Mouse (Mus musculus) heart, embryonic 13.5 days (tissue): ENCODE measurements around the gene Ephb1. TPM values are rescaled to one million over a fixed set of nuclear protein-coding genes. Genes with fewer than 3 reads are reported as not detected.

Experiments used
- ATAC-seq: fragments of 200-750 bp; cut with Nextera tagmentation; 2 replicates; pipeline ENCODE4 v1.8.0; 2017; ENCODE audit warnings: moderate TSS enrichment; ENCODE audit not compliant: insufficient number of reproducible peaks, low FRiP score, low TSS enrichment; ENCODE audit errors: extremely low read depth
- H3K27ac ChIP-seq: fragments of 300-500 bp; sonication (generic); replicated peaks from 2 replicates; pipeline ENCODE4 v1.5.1; 2015; ENCODE audit warnings: moderate library complexity, mild to moderate bottlenecking, inconsistent platforms
- H3K27me3 ChIP-seq: fragments of 300-500 bp; sonication (generic); replicated peaks from 2 replicates; pipeline ENCODE4 v1.6.1; 2015; ENCODE audit warnings: mild to moderate bottlenecking, inconsistent platforms
- H3K36me3 ChIP-seq: fragments of 300-500 bp; sonication (generic); 2 replicates; pipeline ENCODE4 v1.6.1; 2015; ENCODE audit warnings: mild to moderate bottlenecking, inconsistent platforms
- H3K4me1 ChIP-seq: fragments of 300-500 bp; sonication (generic); 2 replicates; pipeline ENCODE4 v1.6.1; 2015; ENCODE audit warnings: inconsistent platforms
- H3K4me2 ChIP-seq: fragments of 300-500 bp; sonication (generic); 2 replicates; pipeline ENCODE4 v1.6.1; 2015; ENCODE audit warnings: inconsistent platforms, mild to moderate bottlenecking, moderate library complexity
- H3K4me3 ChIP-seq: fragments of 300-500 bp; sonication (generic); 2 replicates; pipeline ENCODE4 v1.5.1; 2015; ENCODE audit warnings: moderate library complexity, mild to moderate bottlenecking, inconsistent platforms
- H3K9ac ChIP-seq: fragments of 300-500 bp; sonication (generic); 2 replicates; pipeline ENCODE4 v1.6.1; 2015; ENCODE audit warnings: inconsistent platforms, mild to moderate bottlenecking, moderate library complexity
- H3K9me3 ChIP-seq: fragments of 300-500 bp; sonication (generic); 2 replicates; pipeline ENCODE4 v1.6.1; 2016; ENCODE audit warnings: inconsistent platforms
- WGBS: fragments of 180-500 bp; shearing (Covaris S2); methylation state at CpG from one replicate; pipeline ENCODE4 v1.1.7; 2015; ENCODE audit warnings: mixed read lengths; 5-methylcytosine and 5-hydroxymethylcytosine counted together
- polyA plus RNA-seq: library from polyadenylated mRNA; unstranded; fragments of >200 nt; fragmentation: Nextera tagmentation; extraction: Ambion mirVana; gene quantifications from 2 replicates; pipeline ENCODE4 v1.2.1, GENCODE M21; 2015

The Ephb1 gene
- polyA plus RNA-seq, 1 experiment from 2014 or later: 1.4 TPM

GRCm38 (mm10) chr9:101996183-101996582 lies 358.3 kb downstream of the Ephb1 start:
- Histone ChIP-seq H3K4me1 (peaks cover 28% of the 10 kb centered on the region), H3K27me3 (peaks cover 89% of the 10 kb centered on the region), H3K4me3 (no peak overlapping the region), H3K9ac (no peak overlapping the region), H3K27ac (no peak overlapping the region), H3K9me3 (0 out of 2 replicates have a peak, but pooled peaks cover 7% of the 10 kb centered on the region), H3K4me2 (0 out of 2 replicates have a peak overlapping the region, but pooled peaks have one; percentile 3), H3K36me3 (no peaks in the 10 kb centered on the region)
- no peak for ATAC-seq
- WGBS: 49% methylated on average over 7 of the region's 7 CpGs

- WGBS: 6% methylated on average over 10 of the region's 10 CpGs
- no peak overlapping the region for H3K27ac ChIP-seq
- 0 out of 2 replicates have a peak, but pooled peaks cover 1% of the 10 kb centered on the region for H3K9me3 ChIP-seq
- no peak overlapping the region for H3K4me2 ChIP-seq
- peaks cover 85% of the 10 kb centered on the region for H3K27me3 ChIP-seq
- no peak; the same call in 1 of the 2 replicates for ATAC-seq
- no peak overlapping the region for H3K9ac ChIP-seq
- H3K4me3 ChIP-seq: no peak overlapping the region
- no peaks in the 10 kb centered on the region for H3K36me3 ChIP-seq
- peaks cover 28% of the 10 kb centered on the region for H3K4me1 ChIP-seq
These were observed 358.9 kb downstream of the Ephb1 start for GRCm38 (mm10) chr9:101995423-101996156.

- peaks cover 87% of the 10 kb centered on the region for H3K27me3 ChIP-seq
- H3K4me3 ChIP-seq: no peak overlapping the region
- no peak overlapping the region for H3K27ac ChIP-seq
- H3K4me1 ChIP-seq: peaks cover 28% of the 10 kb centered on the region
- H3K9ac ChIP-seq: no peak overlapping the region
- 79% methylated on average over 2 of the region's 2 CpGs for WGBS
- no peaks in the 10 kb centered on the region for H3K36me3 ChIP-seq
- H3K9me3 ChIP-seq: no peaks in the 10 kb centered on the region
- ATAC-seq: no peak
- H3K4me2 ChIP-seq: no peak overlapping the region
These were observed 360.4 kb downstream of the Ephb1 start for GRCm38 (mm10) chr9:101994086-101994485.

- ATAC-seq: no peak
- no peaks in the 10 kb centered on the region for H3K9me3 ChIP-seq
- peaks cover 76% of the 10 kb centered on the region for H3K27me3 ChIP-seq
- peaks cover 12% of the 10 kb centered on the region for H3K4me1 ChIP-seq
- H3K27ac ChIP-seq: no peak overlapping the region
- no peak overlapping the region for H3K4me2 ChIP-seq
- WGBS: 79% methylated on average over 12 of the region's 12 CpGs
- no peaks in the 10 kb centered on the region for H3K36me3 ChIP-seq
- no peak overlapping the region for H3K9ac ChIP-seq
- H3K4me3 ChIP-seq: no peak overlapping the region
These were observed 363.7 kb downstream of the Ephb1 start for GRCm38 (mm10) chr9:101990836-101991235.

- no peaks in the 10 kb centered on the region for H3K9me3 ChIP-seq
- no peak for ATAC-seq
- no peak overlapping the region for H3K27ac ChIP-seq
- H3K4me3 ChIP-seq: no peak overlapping the region
- no peaks in the 10 kb centered on the region for H3K36me3 ChIP-seq
- H3K4me2 ChIP-seq: no peak overlapping the region
- H3K27me3 ChIP-seq: peaks cover 71% of the 10 kb centered on the region
- no peak overlapping the region for H3K9ac ChIP-seq
- WGBS: 75% methylated on average over 6 of the region's 6 CpGs
- peaks cover 4% of the 10 kb centered on the region; the same call in 1 of the 2 replicates for H3K4me1 ChIP-seq
These were observed 364.5 kb downstream of the Ephb1 start for GRCm38 (mm10) chr9:101990032-101990431.

GRCm38 (mm10) chr9:101986910-101987309 lies 367.6 kb downstream of the Ephb1 start:
- WGBS: 63% methylated on average over 2 of the region's 2 CpGs
- Histone ChIP-seq H3K9ac (no peak overlapping the region), H3K9me3 (no peaks in the 10 kb centered on the region), H3K4me2 (no peak overlapping the region), H3K36me3 (no peaks in the 10 kb centered on the region), H3K27ac (no peak overlapping the region), H3K27me3 (peaks cover 41% of the 10 kb centered on the region), H3K4me1 (no peaks in the 10 kb centered on the region), H3K4me3 (no peak overlapping the region)
- ATAC-seq: no peak

GRCm38 (mm10) chr9:101982378-101982777 lies 372.1 kb downstream of the Ephb1 start:
- Histone ChIP-seq H3K9ac (no peak overlapping the region), H3K4me3 (no peak overlapping the region), H3K4me2 (no peak overlapping the region), H3K4me1 (no peaks in the 10 kb centered on the region), H3K36me3 (no peaks in the 10 kb centered on the region), H3K27me3 (0 out of 2 replicates have a peak, but pooled peaks cover 4% of the 10 kb centered on the region), H3K27ac (no peak overlapping the region), H3K9me3 (no peaks in the 10 kb centered on the region)
- WGBS: 64% methylated on average over 7 of the region's 7 CpGs
- ATAC-seq: no peak

- no peak overlapping the region for H3K9ac ChIP-seq
- no peaks in the 10 kb centered on the region for H3K9me3 ChIP-seq
- no peak for ATAC-seq
- 75% methylated on average over 2 of the region's 2 CpGs for WGBS
- no peaks in the 10 kb centered on the region for H3K36me3 ChIP-seq
- H3K4me2 ChIP-seq: no peak overlapping the region
- no peak overlapping the region for H3K27ac ChIP-seq
- H3K4me3 ChIP-seq: no peak overlapping the region
- H3K27me3 ChIP-seq: 0 out of 2 replicates have a peak, but pooled peaks cover 5% of the 10 kb centered on the region
- H3K4me1 ChIP-seq: no peaks in the 10 kb centered on the region
These were observed 373.3 kb downstream of the Ephb1 start for GRCm38 (mm10) chr9:101981161-101981560.

- Histone ChIP-seq H3K9ac (no peak overlapping the region), H3K9me3 (no peaks in the 10 kb centered on the region), H3K4me1 (no peaks in the 10 kb centered on the region), H3K36me3 (no peaks in the 10 kb centered on the region), H3K27ac (no peak overlapping the region), H3K4me3 (no peak overlapping the region), H3K4me2 (no peak overlapping the region), H3K27me3 (0 out of 2 replicates have a peak, but pooled peaks cover 5% of the 10 kb centered on the region)
- WGBS: 77% methylated on average over 4 of the region's 4 CpGs
- no peak for ATAC-seq
These were observed 377.5 kb downstream of the Ephb1 start for GRCm38 (mm10) chr9:101976884-101977465.

- 67% methylated on average over 8 of the region's 8 CpGs for WGBS
- H3K27ac ChIP-seq: no peak overlapping the region
- no peak overlapping the region for H3K4me3 ChIP-seq
- peaks cover 4% of the 10 kb centered on the region; the same call in 1 of the 2 replicates for H3K4me1 ChIP-seq
- ATAC-seq: no peak
- H3K4me2 ChIP-seq: peak overlapping the region; percentile 18; the same call in 1 of the 2 replicates
- no peaks in the 10 kb centered on the region for H3K36me3 ChIP-seq
- 0 out of 2 replicates have a peak, but pooled peaks cover 15% of the 10 kb centered on the region for H3K27me3 ChIP-seq
- H3K9ac ChIP-seq: no peak overlapping the region
- no peaks in the 10 kb centered on the region for H3K9me3 ChIP-seq
These were observed 382.2 kb downstream of the Ephb1 start for GRCm38 (mm10) chr9:101972314-101972713.

- WGBS: 18% methylated on average over 6 of the region's 6 CpGs
- Histone ChIP-seq H3K4me3 (no peak overlapping the region), H3K27ac (no peak overlapping the region), H3K9ac (no peak overlapping the region), H3K4me1 (peaks cover 4% of the 10 kb centered on the region; the same call in 1 of the 2 replicates), H3K36me3 (no peaks in the 10 kb centered on the region), H3K4me2 (peak overlapping the region; percentile 18; the same call in 1 of the 2 replicates), H3K27me3 (0 out of 2 replicates have a peak, but pooled peaks cover 14% of the 10 kb centered on the region), H3K9me3 (no peaks in the 10 kb centered on the region)
- ATAC-seq: no peak
These were observed 382.7 kb downstream of the Ephb1 start for GRCm38 (mm10) chr9:101971806-101972205.
